Mouse (Mus musculus) cerebellum, postnatal 14 days (tissue): ENCODE data around the gene Cyp2c29.
"Not testable (repeated sequence)": the region's sequence is repeated elsewhere in the genome, so short reads cannot be mapped to it uniquely, and the experiment has no call there.

Experiments used
- DNase-seq, 2 experiments: peaks; one replicate each; pipeline ENCODE4 v3.0.0; 2021; ENCODE audit warnings: mixed read lengths in 2 of 2

Gene Cyp2c29

DNA sequence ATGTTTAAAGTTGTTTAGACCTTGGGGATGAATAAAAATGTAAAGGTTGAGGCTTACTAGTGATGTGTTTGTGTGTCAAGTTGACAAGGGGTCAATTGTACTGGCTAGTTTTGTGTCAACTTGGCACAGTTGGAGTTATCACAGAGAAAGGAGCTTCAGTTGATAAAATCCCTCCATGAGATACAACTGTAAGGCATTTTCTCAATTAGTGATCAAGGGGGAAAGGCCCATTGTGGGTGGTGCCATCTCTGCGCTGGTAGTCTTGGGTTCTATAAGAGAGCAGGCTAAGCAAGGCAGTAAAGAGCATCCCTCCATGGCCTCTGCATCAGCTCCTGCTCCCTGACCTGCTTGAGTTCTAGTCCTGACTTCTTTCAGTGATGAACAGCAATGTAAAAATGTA is at the start of gene Cyp2c29:
Gene Cyp2c29, plus strand, starts transcription at position 301 of the 400 bp plus-strand sequence.
- DNase-seq, result not testable (repeated sequence)

GRCm38 (mm10) chr19:39267036-39267435 is 2.2 kb upstream of the Cyp2c29 start:
- DNase-seq, result not testable (repeated sequence)

GRCm38 (mm10) chr19:39282801-39283200 is 13.6 kb downstream of the Cyp2c29 start:
- DNase-seq, result no peak

DNA sequence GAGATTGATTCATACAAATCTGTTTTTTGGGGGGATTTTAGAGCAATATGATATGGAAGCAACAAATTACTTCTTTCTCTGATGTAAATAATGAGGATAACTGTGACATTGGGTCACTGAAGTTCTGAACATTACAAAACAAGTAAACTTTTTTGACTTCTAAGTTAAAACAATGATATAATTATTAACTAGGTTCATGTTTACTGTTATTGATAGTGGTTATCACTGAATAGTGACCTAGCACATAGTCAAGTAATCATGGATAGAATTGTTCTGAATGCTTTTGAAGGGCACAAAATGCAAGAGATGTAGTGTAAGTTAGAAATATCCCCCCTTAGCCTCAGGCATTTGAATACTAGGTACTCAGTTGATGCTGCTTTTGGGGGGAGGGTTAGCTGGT is 16.4 kb downstream of the Cyp2c29 start:
- DNase-seq, result no peak

- no peak for DNase-seq
Observed at GRCm38 (mm10) chr19:39286825-39287224, 17.6 kb downstream of the Cyp2c29 start.

- no peak for DNase-seq
Observed at GRCm38 (mm10) chr19:39288978-39289377, 19.8 kb downstream of the Cyp2c29 start.
